In genomic region chr2:50662504-50662903, GRCm38 (mm10) we compare ENCODE assay signal across 32 mouse cellular contexts.
"Had no signal": no experiment of that assay in that cellular context is flagged by ENCODE, and none has a peak within 500 bp of the region (broad histone marks: within the 10 kb centered on the region; RNA-seq: fewer than 3 reads in every experiment).

No protein-coding gene starts in this region.

- H3K27ac ChIP-seq: limb, embryonic 10.5 days; limb, embryonic 12.5 days; limb, embryonic 13.5 days; limb, embryonic 15.5 days; liver, embryonic 12.5 days; liver, embryonic 13.5 days; liver, embryonic 14.5 days; liver, embryonic 15.5 days; lung, embryonic 15.5 days; macrophage; midbrain, embryonic 10.5 days; midbrain, embryonic 12.5 days; midbrain, embryonic 13.5 days; midbrain, embryonic 15.5 days; neural tube, embryonic 12.5 days had no signal

- H3K36me3 ChIP-seq: limb, embryonic 10.5 days; limb, embryonic 12.5 days; limb, embryonic 13.5 days; limb, embryonic 15.5 days; liver, embryonic 12.5 days; liver, embryonic 13.5 days; liver, embryonic 15.5 days; lung, embryonic 15.5 days; midbrain, embryonic 10.5 days; midbrain, embryonic 12.5 days; midbrain, embryonic 13.5 days; midbrain, embryonic 15.5 days; neural tube, embryonic 12.5 days had no signal

- H3K4me2 ChIP-seq: limb, embryonic 12.5 days; limb, embryonic 13.5 days; limb, embryonic 15.5 days; liver, embryonic 11.5 days; liver, embryonic 12.5 days; liver, embryonic 13.5 days; liver, embryonic 15.5 days; lung, embryonic 14.5 days; lung, embryonic 15.5 days; midbrain, embryonic 11.5 days; midbrain, embryonic 12.5 days; midbrain, embryonic 13.5 days; midbrain, embryonic 15.5 days; neural tube, embryonic 12.5 days had no signal

- H3K9ac ChIP-seq: limb, embryonic 12.5 days; limb, embryonic 13.5 days; limb, embryonic 15.5 days; liver, embryonic 12.5 days; liver, embryonic 13.5 days; liver, embryonic 14.5 days; liver, embryonic 15.5 days; liver, postnatal 0 days; lung, embryonic 14.5 days; lung, embryonic 15.5 days; midbrain, embryonic 12.5 days; midbrain, embryonic 13.5 days; midbrain, embryonic 15.5 days; neural tube, embryonic 12.5 days had no signal

- H3K9me3 ChIP-seq: limb, embryonic 10.5 days; limb, embryonic 12.5 days; limb, embryonic 13.5 days; limb, embryonic 15.5 days; liver, embryonic 12.5 days; liver, embryonic 13.5 days; liver, embryonic 15.5 days; lung, embryonic 15.5 days; megakaryocyte, embryonic 14.5 days; midbrain, embryonic 10.5 days; midbrain, embryonic 12.5 days; midbrain, embryonic 13.5 days; midbrain, embryonic 15.5 days; neural tube, embryonic 12.5 days had no signal

- H3K4me3 ChIP-seq: limb, embryonic 10.5 days; limb, embryonic 12.5 days; limb, embryonic 13.5 days; limb, embryonic 15.5 days; liver, embryonic 12.5 days; liver, embryonic 13.5 days; liver, embryonic 15.5 days; lung, embryonic 15.5 days; megakaryocyte, embryonic 14.5 days; midbrain, embryonic 10.5 days; midbrain, embryonic 12.5 days; midbrain, embryonic 13.5 days; midbrain, embryonic 15.5 days; myocyte; neural tube, embryonic 12.5 days had no signal

- DNase-seq: left cerebral cortex, postnatal 4 days; liver; liver, embryonic 13.5 days; liver, postnatal 0 days; lung, adult 18-20 months; lung, adult 2 months; lung, embryonic 14.5 days; lung, postnatal 10 days; lung, postnatal 14 days; lung, postnatal 36 days; lung, postnatal 4 days; midbrain, embryonic 14.5 days had no signal

- ATAC-seq: liver, embryonic 12.5 days; liver, postnatal 0 days; lung, postnatal 0 days; midbrain, embryonic 13.5 days; midbrain, embryonic 15.5 days; midbrain, embryonic 16.5 days had no signal

- H3K4me1 ChIP-seq: limb, embryonic 10.5 days; limb, embryonic 12.5 days; limb, embryonic 15.5 days; liver, embryonic 12.5 days; liver, embryonic 13.5 days; liver, embryonic 15.5 days; lung, embryonic 15.5 days; megakaryocyte, embryonic 14.5 days; midbrain, embryonic 10.5 days; midbrain, embryonic 12.5 days; midbrain, embryonic 13.5 days; midbrain, embryonic 15.5 days; neural tube, embryonic 12.5 days had no signal

- H3K27me3 ChIP-seq: limb, embryonic 12.5 days; limb, embryonic 13.5 days; limb, embryonic 15.5 days; liver, embryonic 12.5 days; liver, embryonic 13.5 days; liver, embryonic 15.5 days; lung, embryonic 15.5 days; megakaryocyte, embryonic 14.5 days; midbrain, embryonic 12.5 days; midbrain, embryonic 13.5 days; midbrain, embryonic 15.5 days; neural tube, embryonic 12.5 days had no signal
